Mouse (Mus musculus) regulatory T cell (primary cell): ENCODE measurements around the gene BC030499.

ENCODE experiments used
- in situ Hi-C: fragments of 300-600 bp; cut with MboI, MseI; formaldehyde crosslinking; loops from one replicate; pipeline ENCODE4 v1.15.1; 2025; ENCODE audit warnings: high pct_unique_total_duplicates

Gene BC030499

DNA sequence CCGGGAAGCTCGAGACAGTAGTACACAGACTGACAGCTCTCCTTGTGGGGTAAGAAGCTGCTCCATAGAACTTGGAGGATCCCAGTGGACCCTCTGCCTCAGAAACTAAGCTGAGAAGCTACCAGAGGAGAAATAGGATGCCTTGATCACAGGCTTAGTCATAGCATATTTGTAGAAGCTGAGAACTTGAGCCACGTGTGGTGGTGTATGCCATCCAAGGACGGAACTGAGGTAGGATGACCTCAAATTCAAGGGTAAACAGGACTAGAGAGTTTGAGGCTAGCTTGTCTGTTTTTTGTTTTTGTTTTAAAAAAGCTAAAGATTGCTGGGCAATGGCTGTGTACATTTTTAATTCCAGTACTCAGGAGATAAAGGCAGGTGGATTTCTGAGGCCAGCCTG, 14.6 kb downstream of the BC030499 start:
- in situ Hi-C loops, result no loop called here

DNA sequence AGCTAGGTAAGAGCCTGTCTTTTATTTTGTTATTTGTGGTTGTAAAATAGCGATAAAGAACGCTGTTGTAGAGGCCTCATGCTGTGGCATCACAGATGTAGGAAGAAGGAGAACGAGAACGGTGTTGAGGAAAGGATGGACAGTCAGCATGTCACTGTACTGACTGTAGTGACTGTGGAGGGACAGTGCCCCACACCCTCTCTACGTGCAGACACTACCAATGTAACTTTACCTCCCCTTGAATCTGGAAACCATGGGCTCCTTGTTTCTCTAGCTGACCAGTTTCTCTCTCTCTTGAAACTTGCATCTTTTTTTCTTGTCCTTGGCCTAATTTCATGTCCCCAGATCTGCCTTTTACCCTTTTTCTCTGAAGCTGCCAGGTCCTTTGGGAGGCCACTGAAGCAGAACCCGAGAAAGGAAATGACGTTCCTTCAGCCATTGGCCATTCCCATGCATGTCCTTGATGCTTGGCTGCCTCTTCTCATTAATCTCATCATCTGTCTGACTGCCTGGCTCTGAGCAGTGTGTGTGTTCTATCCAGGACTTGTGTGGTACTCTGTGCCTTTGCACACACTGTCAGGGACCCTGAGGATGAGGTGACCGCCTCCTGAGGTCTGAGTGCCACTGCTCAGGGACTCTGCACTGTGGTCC, 20.3 kb downstream of the BC030499 start:
- in situ Hi-C loops, result no loop called here

DNA sequence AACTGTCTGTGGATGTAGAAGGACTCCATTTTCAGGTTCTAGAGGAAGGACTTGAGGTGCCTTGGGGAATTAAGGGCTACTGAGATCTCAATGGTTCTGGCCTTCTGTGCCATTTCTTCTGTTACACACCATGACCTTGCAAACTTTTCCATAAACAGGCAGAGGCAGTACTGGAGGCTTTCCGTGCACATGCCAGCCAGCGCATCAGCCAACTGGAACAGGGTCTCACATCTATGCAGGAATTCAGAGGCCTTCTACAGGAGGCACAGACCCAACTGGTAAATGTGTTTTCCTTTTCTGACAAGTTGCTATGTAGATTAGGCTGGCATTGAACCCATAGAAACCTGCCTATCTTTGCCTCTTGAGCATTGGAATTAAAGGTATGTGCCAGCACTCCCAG, 23.0 kb downstream of the BC030499 start:
- in situ Hi-C loops, result no loop called here

DNA sequence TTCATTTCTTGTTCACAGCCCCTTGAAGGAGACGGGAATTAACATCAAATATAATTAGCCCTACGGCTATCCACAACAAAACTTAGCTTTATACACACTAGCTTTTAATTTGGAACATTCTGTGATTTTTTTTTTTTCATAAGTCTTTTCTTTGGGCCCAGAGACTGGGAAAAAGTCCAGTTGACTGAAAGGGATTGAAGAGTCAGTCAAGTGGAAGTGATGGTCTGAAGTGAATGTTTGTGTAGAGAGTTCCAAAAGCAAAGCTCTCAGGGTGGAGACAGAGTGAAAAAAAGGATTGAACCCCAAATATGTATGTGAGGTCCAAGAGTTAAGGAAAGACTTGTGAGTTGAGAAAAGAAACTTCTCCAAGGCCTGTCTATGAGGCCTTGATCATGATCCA, 27.8 kb downstream of the BC030499 start:
- in situ Hi-C loops, result no loop called here

DNA sequence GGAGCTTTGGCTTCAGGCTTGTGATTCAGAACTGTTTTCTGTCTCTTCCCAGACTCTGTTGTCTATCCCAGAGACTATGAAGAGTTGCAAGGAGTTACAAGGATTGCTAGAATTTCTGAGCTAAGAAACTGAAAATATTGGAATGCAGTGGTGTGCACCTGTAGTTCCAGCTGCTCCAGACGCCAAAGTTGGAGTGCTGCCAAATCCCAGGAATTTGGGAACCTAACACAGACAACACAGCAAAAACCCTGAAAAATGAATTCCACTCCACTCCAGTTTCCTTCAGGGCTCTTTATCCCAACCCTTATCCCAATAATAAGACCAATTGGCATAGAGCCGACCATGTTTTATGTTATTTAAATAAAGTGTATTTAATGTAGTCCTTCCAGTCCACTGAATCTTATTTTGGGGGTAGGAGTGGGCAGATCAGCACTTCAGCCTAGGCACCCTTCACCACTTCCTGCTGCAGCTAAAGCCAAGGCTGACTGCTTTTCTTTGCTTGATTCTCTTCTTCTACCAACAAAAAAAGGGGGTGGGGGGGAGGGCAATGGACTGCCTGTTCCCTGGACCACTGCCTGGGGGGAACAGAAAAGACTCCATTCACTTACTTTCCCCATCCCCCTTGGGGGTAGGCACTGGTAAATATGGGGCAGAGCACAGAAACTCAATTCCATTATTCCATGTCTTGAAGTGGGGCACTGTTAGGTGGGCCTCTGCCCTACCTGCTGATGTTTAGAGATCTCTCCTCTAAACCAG, 31.6 kb downstream of the BC030499 start:
- in situ Hi-C loops, result no loop called here

DNA sequence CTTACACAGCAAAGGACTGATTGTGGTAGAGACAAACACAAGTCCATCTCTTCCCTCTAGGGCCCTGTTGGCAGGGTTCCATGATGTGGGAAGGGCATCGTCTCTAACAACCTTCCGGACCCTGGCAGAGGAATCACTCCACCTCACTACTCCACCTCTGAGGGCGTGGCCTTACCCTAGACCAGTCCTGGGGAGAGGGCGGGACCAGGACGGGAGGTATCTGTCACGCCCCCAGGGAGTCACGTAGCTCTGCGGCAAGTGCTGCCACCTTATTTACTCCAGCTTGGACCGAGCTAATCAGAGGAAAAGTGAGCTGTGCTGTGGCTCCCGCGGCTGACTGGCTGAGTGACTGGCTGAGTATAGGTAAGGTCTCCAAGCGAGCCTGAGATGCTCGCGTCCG, 32.2 kb downstream of the BC030499 start, which contains the start of gene Aldoc:
Aldoc (plus strand) TSS at position 109 of the 400 bp plus-strand sequence.
- in situ Hi-C loops, result no loop called here

DNA sequence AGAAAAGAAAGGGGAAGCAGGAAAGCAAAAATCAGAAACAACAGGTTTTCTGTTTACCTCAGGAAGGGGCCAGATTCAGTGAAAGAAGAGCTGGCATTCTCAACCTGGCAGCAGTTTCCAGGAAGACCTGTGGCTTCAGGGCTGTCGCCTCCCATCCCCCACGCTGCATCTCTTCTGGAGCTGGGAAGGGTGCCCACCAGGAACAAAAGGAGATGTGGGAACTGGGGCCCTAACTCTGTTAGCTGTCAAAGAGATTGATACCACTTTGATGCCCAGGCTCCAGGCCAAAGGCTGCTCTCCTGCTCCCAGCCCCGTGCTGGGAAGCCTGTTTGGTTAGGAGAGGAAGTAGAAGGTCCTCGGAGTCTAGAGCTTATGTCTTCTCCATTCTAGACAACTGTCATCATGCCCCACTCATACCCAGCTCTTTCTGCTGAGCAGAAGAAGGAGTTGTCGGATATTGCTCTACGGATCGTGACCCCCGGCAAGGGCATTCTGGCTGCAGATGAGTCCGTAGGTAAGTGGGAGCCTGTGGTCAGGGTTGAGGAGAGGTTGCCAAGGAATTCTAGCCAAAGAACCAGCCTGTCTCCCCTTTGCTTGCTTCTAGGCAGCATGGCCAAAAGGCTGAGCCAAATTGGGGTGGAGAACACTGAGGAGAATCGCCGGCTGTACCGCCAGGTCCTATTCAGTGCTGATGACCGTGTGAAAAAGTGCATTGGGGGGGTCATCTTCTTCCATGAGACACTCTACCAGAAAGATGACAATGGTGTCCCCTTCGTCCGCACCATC, 33.6 kb downstream of the BC030499 start:
- in situ Hi-C loops, result no loop called here

DNA sequence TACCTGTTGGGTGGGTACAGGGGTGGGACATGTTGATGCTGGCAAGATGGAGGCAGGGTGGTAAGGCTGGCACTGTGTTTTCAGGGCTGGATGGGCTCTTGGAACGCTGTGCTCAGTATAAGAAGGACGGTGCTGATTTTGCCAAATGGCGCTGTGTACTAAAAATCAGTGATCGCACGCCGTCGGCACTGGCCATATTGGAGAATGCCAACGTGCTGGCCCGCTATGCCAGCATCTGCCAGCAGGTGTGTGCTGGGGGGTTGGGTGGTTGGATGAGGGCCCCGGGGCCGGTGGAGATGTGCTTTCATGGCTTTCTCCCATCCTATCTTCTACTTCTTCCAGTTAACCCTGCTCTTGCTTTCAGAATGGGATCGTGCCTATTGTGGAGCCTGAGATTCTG, 34.3 kb downstream of the BC030499 start:
- in situ Hi-C loops, result no loop called here

DNA sequence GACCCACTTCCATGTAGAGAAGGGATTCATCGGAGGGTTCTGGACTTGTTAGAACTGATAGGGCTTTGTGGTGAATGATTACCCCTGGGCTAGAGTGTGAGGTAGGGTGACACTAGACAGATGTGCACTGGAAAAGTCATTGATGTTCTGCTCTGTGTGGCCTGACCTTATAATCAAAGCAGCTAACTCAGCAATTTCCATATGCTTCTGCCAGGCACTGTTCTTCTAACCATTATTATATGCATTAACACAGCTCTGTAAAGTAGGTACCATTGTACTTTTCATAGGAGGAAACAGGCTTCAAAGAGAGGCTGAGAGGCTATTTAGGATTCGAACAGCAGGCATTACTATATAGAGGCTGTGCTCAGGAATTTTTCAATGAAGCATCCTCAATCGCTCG, 36.6 kb downstream of the BC030499 start:
- in situ Hi-C loops, result no loop called here

DNA sequence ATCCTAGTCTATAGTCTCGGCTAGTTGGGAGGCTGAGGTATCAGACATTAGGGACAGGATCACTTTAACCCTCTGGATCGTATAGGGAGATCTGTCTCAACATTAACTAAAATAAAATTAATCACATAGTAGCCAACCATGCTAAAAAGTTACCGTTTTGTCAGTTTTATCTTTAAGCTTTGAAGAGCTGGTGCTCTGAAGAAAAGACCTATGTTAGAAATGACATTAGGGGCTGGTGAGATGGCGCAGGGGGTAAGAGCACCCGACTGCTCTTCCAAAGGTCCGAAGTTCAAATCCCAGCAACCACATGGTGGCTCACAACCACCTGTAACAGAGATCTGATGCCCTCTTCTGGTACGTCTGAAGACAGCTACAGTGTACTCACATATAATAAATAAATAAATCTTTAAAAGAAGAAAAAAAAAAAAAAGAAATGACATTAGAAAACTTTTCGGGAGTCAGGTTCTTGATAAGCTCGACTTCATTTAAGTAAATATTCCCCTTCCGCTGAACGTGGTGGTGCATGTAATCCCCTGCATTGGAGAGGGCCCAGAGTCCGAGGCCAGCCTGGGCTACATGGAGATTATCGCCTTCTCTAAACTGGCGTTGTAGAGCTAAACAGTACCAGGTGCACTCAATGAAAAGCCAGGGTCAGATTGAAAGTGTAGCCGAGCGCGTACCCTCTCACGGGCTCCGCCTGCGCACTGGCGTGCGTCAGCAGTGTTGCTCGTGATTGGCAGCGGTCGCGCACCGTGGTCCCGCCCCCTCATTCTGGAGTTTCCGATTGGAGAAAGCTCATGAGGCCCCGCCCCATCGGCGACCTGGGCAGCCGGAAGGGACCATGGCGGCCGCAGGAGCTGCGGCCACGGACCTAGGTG, 37.2 kb downstream of the BC030499 start, which contains the start of gene Pigs:
Pigs (plus strand) TSS at position 782 of the 878 bp plus-strand sequence.
- in situ Hi-C loops, result no loop called here

DNA sequence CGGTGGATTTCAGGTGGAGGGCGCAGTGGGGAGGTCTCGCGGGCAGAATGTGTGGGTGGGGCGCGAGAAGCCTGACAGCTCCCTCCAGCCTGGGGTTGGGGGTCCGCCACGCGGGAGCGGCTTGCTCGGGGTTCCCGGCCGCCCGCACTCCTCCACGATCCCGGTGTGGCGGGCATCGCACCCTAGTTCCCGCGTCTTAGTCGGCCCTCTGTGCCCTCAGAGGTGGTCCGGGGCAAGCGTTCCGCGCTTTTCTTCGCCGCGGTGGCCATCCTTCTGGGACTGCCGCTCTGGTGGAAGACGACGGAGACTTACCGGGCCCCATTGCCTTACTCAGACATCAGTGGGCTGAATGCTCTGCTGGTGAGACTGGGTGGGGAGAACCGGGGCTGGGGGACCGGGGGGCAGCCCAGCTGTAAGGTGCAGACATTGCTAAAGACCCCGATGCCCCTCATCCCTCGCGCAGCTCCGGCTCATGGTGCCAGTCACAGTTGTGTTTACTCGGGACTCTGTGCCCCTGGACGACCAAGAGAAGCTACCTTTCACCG, 37.9 kb downstream of the BC030499 start:
- in situ Hi-C loops, result no loop called here

DNA sequence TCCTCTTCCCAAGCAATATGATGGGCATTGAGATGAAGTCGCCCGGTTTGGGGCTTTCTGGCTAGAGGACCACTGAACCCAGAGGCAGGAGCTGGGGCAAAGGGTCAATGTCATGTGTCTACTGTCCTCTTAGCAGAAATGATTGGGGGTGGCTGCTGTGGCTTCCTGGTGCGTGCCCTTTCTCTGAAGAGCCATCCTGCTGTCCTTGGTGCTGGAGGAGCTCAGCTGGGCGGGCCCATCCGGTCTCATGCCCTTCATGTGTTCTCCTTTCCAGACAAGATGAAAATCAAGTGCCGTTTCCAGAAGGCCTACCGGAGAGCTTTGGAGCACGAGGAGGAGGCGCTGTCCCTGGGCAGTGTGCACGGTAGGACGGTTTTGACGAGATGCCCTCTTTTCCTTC, 42.0 kb downstream of the BC030499 start:
- in situ Hi-C loops, result no loop called here

DNA sequence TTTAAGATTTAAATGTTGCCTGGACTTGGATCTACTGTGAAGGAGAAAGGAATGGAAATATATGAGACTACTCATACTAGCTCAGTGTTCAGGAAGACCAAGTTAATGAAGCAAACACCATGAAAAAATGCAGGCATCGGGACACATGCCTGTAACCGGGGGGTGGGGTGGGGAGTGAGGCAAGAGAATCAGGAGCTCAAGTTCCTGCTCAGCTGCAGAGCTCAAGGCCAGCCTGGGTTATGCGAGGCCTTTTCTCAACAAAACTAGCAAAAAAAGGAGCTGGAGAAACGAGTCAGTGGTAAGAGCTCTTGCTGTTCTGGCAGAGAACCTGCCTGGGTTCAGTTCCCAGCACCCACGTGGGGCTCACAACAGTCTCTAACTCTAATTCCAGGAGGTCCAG, 43.4 kb downstream of the BC030499 start:
- in situ Hi-C loops, result no loop called here

DNA sequence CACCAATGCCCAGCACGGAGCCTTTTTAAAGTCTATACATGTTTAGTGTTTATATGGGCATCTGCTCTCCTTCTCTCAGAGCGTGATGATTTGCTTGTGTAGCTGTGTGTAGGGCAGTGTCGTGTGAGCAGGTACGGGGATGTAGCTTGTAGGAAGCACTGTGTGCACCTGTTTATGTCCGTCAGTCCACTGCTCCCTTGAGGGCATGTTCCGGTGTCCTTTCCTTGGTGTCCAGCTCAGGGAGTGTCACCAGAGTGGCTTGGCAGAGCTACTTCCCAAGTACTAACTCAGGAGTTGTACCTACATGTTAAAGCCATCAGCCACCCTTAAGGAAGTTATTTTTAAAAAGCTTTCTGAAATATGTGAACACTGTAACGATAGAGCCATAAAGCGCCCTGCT, 46.4 kb downstream of the BC030499 start:
- in situ Hi-C loops, result no loop called here

DNA sequence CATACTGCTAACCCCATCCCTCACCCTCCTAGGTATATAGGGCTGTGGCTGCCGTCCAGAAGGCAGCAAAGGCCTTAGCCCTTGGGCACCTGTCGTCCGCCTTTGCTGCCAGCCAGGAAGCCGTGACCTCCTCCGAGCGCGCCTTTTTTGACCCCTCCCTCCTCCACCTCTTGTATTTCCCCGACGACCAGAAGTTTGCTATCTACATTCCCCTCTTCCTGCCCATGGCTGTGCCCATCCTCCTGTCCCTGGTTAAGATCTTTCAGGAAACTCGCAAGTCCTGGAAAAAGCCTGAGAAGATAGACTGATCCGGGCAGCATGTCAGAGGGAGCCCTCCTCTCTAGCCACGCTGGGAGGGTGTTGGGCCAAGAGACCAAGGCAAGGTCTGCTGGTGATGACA, 51.1 kb downstream of the BC030499 start:
- in situ Hi-C loops, result no loop called here

DNA sequence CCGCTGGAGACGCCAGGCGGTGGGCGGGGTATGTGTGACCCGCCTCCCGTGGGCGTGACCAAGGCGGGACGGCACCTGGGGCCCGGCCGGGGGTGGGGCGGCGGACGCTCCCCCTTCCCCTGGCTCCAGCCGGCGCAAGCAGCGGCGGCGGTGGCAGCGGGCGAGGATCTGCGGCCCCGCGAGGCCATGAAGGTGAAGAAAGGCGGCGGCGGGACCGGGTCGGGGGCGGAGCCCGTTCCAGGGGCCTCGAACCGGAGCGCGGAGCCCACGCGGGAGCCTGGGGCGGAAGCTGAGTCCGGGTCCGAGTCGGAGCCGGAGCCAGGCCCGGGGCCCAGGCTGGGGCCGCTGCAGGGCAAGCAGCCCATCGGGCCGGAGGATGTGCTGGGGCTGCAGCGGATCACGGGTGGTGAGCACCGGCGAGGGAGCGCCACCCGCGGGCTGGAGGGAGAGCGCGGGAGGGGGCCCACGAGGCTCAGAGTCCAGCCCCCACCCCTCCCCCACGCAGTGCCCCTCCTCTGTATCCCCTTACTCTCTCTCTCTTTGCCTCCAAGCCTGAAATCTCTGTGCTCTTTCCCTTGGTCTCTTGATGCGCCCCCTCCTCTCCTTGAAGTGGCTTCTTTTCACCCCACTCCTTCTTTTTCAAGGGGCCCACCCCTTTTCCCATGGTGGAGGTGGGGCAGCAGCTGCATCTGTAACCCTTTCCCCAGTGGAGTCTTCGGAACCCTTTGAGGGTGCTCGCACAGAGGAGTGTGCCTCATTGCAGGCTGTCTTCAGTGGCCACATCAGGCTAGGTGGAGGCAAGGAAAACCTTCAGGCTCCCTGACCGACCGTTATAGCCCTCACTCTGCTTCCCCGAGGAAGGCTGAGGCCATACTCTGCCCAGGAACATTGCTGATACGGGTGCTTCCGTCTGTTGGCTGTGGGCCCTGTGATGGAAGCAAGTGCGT, 53.0 kb downstream of the BC030499 start, which contains the start of gene Unc119:
Unc119 (plus strand) TSS at position 102 of the 947 bp plus-strand sequence.
- in situ Hi-C loops, result no loop called here

DNA sequence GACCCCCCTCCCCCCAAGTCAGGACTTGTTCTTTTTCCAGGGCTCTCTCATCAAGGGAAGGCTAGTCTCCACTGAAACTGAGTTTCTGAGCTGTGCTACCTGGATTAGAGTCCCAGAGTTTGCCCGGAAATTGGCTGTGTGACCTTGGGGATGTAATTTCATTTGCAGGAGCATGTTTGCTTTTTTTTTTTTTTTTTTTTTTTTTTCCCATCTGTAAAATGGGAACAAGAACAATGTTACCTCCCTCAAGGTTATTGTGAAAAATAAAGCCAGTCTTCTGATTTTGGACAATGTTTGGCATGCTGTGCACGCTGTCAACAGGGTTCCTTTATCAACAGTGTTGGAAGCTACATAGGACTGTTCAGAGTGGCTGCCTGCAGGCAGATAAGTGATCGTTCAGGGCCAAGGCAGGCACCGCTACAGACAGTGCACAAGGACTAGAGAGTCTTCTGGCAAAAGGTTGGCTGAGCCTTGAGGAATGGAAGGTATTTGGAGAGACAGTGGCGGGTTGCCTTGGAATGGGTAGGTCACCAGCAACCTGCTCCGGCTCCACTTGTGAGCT, 53.8 kb downstream of the BC030499 start:
- in situ Hi-C loops, result no loop called here

DNA sequence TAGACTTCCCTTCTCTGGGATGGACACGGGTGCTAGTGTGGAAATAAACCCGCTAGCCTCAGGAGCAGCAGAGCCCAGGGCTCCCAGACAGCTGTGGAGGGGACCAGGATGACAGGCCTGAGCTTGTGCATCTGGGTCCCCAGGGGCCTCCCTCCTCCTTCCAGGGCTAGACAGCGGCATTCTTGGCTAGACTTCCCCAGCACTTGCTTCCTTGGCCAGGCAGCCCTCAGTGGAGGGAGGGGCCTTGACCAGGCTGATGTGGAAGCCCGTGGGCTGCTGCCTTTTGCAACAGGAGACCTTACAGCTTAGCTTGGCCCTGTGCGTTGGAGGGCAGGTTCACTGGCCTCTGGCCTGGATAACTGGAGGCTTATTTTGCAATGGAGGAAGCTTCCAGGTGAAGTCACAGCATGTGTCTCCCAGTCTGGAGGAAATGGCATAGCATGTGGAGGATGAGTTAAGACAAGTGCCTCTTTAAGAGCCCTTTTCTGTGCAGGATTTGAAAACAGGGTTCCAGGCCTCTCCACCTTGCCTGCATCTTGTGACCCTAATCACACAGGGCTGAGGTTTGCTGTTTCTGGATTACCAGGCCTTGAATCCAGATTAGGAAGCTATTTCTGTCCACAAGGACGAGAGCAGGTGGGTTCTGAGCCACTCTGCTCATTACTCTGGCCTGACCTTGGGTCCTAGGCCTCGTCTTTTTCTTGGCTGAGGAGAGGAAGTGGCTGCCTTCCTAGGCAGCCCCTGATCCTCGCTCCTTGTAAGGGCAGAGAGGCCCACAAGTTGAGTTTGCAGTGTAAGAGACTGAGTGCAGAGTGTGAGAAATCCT, 54.5 kb downstream of the BC030499 start:
- in situ Hi-C loops, result no loop called here

DNA sequence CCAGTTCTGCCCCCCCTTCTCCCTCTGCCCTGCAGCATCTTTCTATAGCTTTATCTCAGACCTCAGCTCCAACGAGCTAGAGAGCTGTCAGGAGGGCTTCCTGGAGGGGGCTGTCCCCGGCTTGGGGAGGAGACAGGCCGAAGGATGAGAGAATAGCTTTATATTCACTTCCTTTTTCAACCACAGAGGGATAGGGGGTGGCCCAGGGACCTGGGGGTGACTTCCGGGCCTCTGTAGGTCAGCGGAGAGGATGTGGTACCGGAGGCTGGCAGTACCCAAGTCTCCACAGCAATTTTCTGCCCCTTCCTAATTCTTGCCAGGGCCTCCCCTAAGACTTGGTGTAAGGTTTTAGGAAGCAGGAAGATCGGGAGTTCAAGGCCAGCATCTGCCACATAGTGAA, 55.2 kb downstream of the BC030499 start:
- in situ Hi-C loops, result no loop called here
